Mouse (Mus musculus): ENCODE measurements around the gene Bach2. TPM values are rescaled to one million over a fixed set of nuclear protein-coding genes. Genes with fewer than 3 reads are reported as not detected.

Gene Bach2
- polyA plus RNA-seq, 1 experiment, result 0.11 TPM

GRCm38 (mm10) chr4:32274776-32275294 is 36.2 kb downstream of the Bach2 start:
- H3K79me3 ChIP-seq (ENCODE audit: low read depth), result no peaks in the 10 kb centered on the region
- H3ac ChIP-seq (ENCODE audit: control insufficient read depth, insufficient read length, low read depth), result no peak overlapping the region
- no peaks in the 10 kb centered on the region for H3K79me2 ChIP-seq (ENCODE audit: control insufficient read depth, insufficient read depth)
- no peaks in the 10 kb centered on the region for H3K36me3 ChIP-seq (ENCODE audit: control insufficient read depth, insufficient read depth)
- H3K27me3 ChIP-seq (ENCODE audit: control insufficient read depth, insufficient read depth, insufficient read length), result no peaks in the 10 kb centered on the region
- H3K4me3 ChIP-seq (ENCODE audit: insufficient read depth, poor library complexity, severe bottlenecking), result no peak overlapping the region
- no peak for TF ChIP-seq CEBPB (IDR thresholded peaks at IDR 0.05; ENCODE audit: low read depth)
- TF ChIP-seq MYOG (IDR thresholded peaks at IDR 0.05; ENCODE audit: control insufficient read depth, extremely low read depth, insufficient read length), result no peak
- TF ChIP-seq FOSL1 (IDR thresholded peaks at IDR 0.05; ENCODE audit: insufficient read depth, low read length, poor library complexity, severe bottlenecking), result no peak
- TF ChIP-seq USF1 (IDR thresholded peaks at IDR 0.05; ENCODE audit: low read depth), result no peak
- no peak for TF ChIP-seq CTCF (IDR thresholded peaks at IDR 0.05; ENCODE audit: control insufficient read depth, insufficient read depth, insufficient read length)
- TF ChIP-seq MAX (IDR thresholded peaks at IDR 0.05), result no peak
- TF ChIP-seq MYOD1 (IDR thresholded peaks at IDR 0.05; ENCODE audit: control insufficient read depth, insufficient read length, low read depth), result no peak

DNA sequence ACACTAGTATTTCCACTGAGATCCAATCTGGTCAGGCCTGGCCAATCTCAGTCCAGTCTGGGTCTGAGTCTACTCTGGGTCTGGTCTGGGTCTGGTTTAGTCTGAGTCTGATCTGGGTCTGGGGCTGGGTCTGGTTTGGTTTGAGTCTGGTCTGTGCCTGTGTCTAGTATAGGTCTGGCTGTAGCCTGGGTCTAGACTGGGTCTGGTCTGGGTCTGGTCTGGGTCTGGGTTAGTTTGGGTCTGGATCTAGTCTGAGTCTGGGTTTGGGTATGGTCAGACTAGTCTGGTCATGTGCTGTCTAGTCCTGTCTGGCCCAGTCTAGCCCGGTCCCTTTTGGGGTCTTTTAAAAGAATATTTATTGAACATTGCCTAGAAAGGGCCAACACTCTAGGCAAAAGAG is 41.2 kb downstream of the Bach2 start:
- no peaks in the 10 kb centered on the region for H3K79me3 ChIP-seq (ENCODE audit: low read depth)
- H3K79me2 ChIP-seq (ENCODE audit: control insufficient read depth, insufficient read depth), result no peaks in the 10 kb centered on the region
- H3K27me3 ChIP-seq (ENCODE audit: control insufficient read depth, insufficient read depth, insufficient read length), result no peaks in the 10 kb centered on the region
- H3K36me3 ChIP-seq (ENCODE audit: control insufficient read depth, insufficient read depth), result no peaks in the 10 kb centered on the region
- no peak overlapping the region for H3K4me3 ChIP-seq (ENCODE audit: insufficient read depth, poor library complexity, severe bottlenecking)
- H3ac ChIP-seq (ENCODE audit: control insufficient read depth, insufficient read length, low read depth), result no peak overlapping the region
- TF ChIP-seq MYOG (IDR thresholded peaks at IDR 0.05; ENCODE audit: control insufficient read depth, extremely low read depth, insufficient read length) (no peak), CTCF (IDR thresholded peaks at IDR 0.05; ENCODE audit: control insufficient read depth, insufficient read depth, insufficient read length) (no peak), MAX (IDR thresholded peaks at IDR 0.05) (no peak), MYOD1 (IDR thresholded peaks at IDR 0.05; ENCODE audit: control insufficient read depth, insufficient read length, low read depth) (no peak), CEBPB (IDR thresholded peaks at IDR 0.05; ENCODE audit: low read depth) (no peak), USF1 (IDR thresholded peaks at IDR 0.05; ENCODE audit: low read depth) (no peak), FOSL1 (IDR thresholded peaks at IDR 0.05; ENCODE audit: insufficient read depth, low read length, poor library complexity, severe bottlenecking) (no peak)

DNA sequence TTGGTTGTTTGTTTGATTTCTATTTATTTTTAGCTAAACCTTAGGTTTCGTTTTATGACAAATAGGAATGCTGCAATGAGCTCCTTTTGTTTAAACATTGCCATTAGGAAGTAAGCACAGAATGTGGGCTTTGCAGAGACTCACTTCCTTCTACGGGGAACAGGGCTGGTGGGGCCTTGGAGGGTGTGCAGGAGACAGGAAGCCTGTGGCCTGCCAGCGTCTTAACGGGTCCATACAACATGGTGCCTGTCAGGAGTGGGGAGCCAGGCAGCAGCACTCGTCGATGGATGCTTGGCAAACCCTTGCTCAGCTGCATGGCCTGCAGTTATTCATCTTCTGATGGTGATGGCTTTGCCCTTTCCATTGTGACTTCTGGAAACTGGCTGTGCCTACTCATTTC is 41.8 kb downstream of the Bach2 start:
- no peaks in the 10 kb centered on the region for H3K27me3 ChIP-seq (ENCODE audit: control insufficient read depth, insufficient read depth, insufficient read length)
- no peak overlapping the region for H3ac ChIP-seq (ENCODE audit: control insufficient read depth, insufficient read length, low read depth)
- TF ChIP-seq USF1 (IDR thresholded peaks at IDR 0.05; ENCODE audit: low read depth) (no peak), CTCF (IDR thresholded peaks at IDR 0.05; ENCODE audit: control insufficient read depth, insufficient read depth, insufficient read length) (no peak), CEBPB (IDR thresholded peaks at IDR 0.05; ENCODE audit: low read depth) (no peak), MYOD1 (IDR thresholded peaks at IDR 0.05; ENCODE audit: control insufficient read depth, insufficient read length, low read depth) (no peak), MYOG (IDR thresholded peaks at IDR 0.05; ENCODE audit: control insufficient read depth, extremely low read depth, insufficient read length) (no peak), MAX (IDR thresholded peaks at IDR 0.05) (no peak), FOSL1 (IDR thresholded peaks at IDR 0.05; ENCODE audit: insufficient read depth, low read length, poor library complexity, severe bottlenecking) (no peak)
- H3K4me3 ChIP-seq (ENCODE audit: insufficient read depth, poor library complexity, severe bottlenecking), result no peak overlapping the region
- H3K79me3 ChIP-seq (ENCODE audit: low read depth), result no peaks in the 10 kb centered on the region
- H3K79me2 ChIP-seq (ENCODE audit: control insufficient read depth, insufficient read depth), result no peaks in the 10 kb centered on the region
- H3K36me3 ChIP-seq (ENCODE audit: control insufficient read depth, insufficient read depth), result no peaks in the 10 kb centered on the region

DNA sequence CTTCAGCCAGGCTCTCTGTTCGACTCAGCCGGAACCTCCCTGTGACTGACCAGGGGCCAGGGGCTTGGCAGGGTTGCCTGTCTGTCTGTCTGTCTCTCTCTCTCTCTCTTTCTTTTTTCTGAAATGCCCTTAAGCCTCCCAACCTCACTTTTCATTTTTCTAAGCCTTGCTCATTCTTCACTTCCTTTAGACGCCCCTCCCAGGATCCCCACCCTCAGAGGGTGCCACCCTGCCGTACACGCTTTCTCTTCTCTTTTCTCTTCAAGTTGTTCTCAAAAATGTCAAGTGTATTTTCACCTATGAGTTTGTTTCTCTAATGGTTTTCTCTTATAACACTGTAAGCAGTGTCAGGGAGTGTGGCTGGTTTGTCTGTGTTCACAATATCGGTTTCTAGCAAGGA is 42.7 kb downstream of the Bach2 start:
- H3K79me2 ChIP-seq (ENCODE audit: control insufficient read depth, insufficient read depth), result no peaks in the 10 kb centered on the region
- H3ac ChIP-seq (ENCODE audit: control insufficient read depth, insufficient read length, low read depth), result no peak overlapping the region
- TF ChIP-seq MYOD1 (IDR thresholded peaks at IDR 0.05; ENCODE audit: control insufficient read depth, insufficient read length, low read depth), result no peak
- H3K27me3 ChIP-seq (ENCODE audit: control insufficient read depth, insufficient read depth, insufficient read length), result no peaks in the 10 kb centered on the region
- no peaks in the 10 kb centered on the region for H3K79me3 ChIP-seq (ENCODE audit: low read depth)
- no peak overlapping the region for H3K4me3 ChIP-seq (ENCODE audit: insufficient read depth, poor library complexity, severe bottlenecking)
- H3K36me3 ChIP-seq (ENCODE audit: control insufficient read depth, insufficient read depth), result no peaks in the 10 kb centered on the region

GRCm38 (mm10) chr4:32286405-32286804 is 47.8 kb downstream of the Bach2 start:
- no peak for TF ChIP-seq MYOD1 (IDR thresholded peaks at IDR 0.05; ENCODE audit: control insufficient read depth, insufficient read length, low read depth)
- no peak for TF ChIP-seq CTCF (IDR thresholded peaks at IDR 0.05; ENCODE audit: control insufficient read depth, insufficient read depth, insufficient read length)
- no peak for TF ChIP-seq FOSL1 (IDR thresholded peaks at IDR 0.05; ENCODE audit: insufficient read depth, low read length, poor library complexity, severe bottlenecking)
- TF ChIP-seq MYOG (IDR thresholded peaks at IDR 0.05; ENCODE audit: control insufficient read depth, extremely low read depth, insufficient read length), result no peak
- Histone ChIP-seq H3K36me3 (ENCODE audit: control insufficient read depth, insufficient read depth) (no peaks in the 10 kb centered on the region), H3K27me3 (ENCODE audit: control insufficient read depth, insufficient read depth, insufficient read length) (no peaks in the 10 kb centered on the region), H3K79me3 (ENCODE audit: low read depth) (no peaks in the 10 kb centered on the region), H3K4me3 (ENCODE audit: insufficient read depth, poor library complexity, severe bottlenecking) (no peak overlapping the region), H3ac (ENCODE audit: control insufficient read depth, insufficient read length, low read depth) (no peak overlapping the region), H3K79me2 (ENCODE audit: control insufficient read depth, insufficient read depth) (no peaks in the 10 kb centered on the region)

DNA sequence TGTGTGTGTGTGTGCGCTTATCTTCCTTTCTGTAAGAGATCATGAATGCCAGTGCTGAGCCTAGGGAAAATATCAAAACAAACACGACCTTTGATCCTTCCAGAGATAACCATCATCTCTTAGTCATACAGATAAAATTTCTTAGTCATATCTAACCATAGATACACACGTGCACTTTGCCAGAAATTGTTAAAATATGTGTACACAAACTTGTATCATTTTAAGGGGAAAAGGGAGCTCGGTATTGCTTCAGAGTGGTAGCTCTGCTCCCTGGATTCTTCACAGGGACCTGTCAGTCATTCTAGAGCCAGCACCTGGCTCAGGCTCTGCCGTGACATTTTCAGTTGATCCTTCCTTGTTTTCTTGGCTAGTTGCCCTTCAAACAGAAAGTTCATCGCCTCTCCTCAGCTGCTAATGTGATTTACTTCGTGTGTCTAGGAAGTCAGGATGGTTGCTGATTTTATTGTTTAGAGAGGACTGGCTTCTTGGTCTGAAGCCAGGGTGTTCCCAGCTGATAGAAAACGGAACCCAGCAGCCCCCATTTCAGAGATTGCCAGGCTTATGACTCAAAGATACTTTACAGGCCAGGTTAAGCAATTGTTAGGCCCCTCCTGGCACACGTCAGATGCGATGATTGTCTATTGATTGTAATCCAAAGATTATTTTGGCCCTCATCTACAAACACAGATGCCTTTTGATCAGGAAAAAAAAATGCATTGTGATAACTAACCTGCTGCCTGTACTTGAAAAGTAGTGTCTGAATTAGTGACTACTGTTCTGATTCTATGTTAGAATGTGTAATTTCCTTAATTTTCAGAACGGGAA is 49.6 kb downstream of the Bach2 start:
- Histone ChIP-seq H3K4me3 (ENCODE audit: insufficient read depth, poor library complexity, severe bottlenecking) (no peak overlapping the region), H3ac (ENCODE audit: control insufficient read depth, insufficient read length, low read depth) (no peak overlapping the region), H3K36me3 (ENCODE audit: control insufficient read depth, insufficient read depth) (no peaks in the 10 kb centered on the region), H3K79me2 (ENCODE audit: control insufficient read depth, insufficient read depth) (no peaks in the 10 kb centered on the region), H3K27me3 (ENCODE audit: control insufficient read depth, insufficient read depth, insufficient read length) (no peaks in the 10 kb centered on the region), H3K79me3 (ENCODE audit: low read depth) (no peaks in the 10 kb centered on the region)
- TF ChIP-seq CEBPB (IDR thresholded peaks at IDR 0.05; ENCODE audit: low read depth), result no peak
- no peak for TF ChIP-seq USF1 (IDR thresholded peaks at IDR 0.05; ENCODE audit: low read depth)
- no peak for TF ChIP-seq MYOG (IDR thresholded peaks at IDR 0.05; ENCODE audit: control insufficient read depth, extremely low read depth, insufficient read length)
- TF ChIP-seq MAX (IDR thresholded peaks at IDR 0.05), result no peak
- no peak for TF ChIP-seq FOSL1 (IDR thresholded peaks at IDR 0.05; ENCODE audit: insufficient read depth, low read length, poor library complexity, severe bottlenecking)
- TF ChIP-seq CTCF (IDR thresholded peaks at IDR 0.05; ENCODE audit: control insufficient read depth, insufficient read depth, insufficient read length), result no peak
- no peak for TF ChIP-seq MYOD1 (IDR thresholded peaks at IDR 0.05; ENCODE audit: control insufficient read depth, insufficient read length, low read depth)

Measured in C2C12 (cell line).